Mouse (Mus musculus): ENCODE measurements around the gene Gm32742. TPM values are rescaled to one million over a fixed set of nuclear protein-coding genes. Genes with fewer than 3 reads are reported as not detected.

Gene Gm32742
- not detected for polyA plus RNA-seq (2014; fragmentation: Illumina TruSeq; extraction: RNeasy Lipid Tissue Mini Kit (QIAGEN cat#74804); ENCODE audit: low read depth, low replicate concordance)

GRCm38 (mm10) chr9:51165312-51166180 lies at the start of gene Gm32742:
Gene Gm32742 (minus strand): TSS chr9:51165517.

GRCm38 (mm10) chr9:51213023-51213728 lies 47.9 kb upstream of the Gm32742 start, which contains the start of gene Pou2af1:
Gene Pou2af1 (plus strand): TSS chr9:51213708.

GRCm38 (mm10) chr9:51101756-51102425 lies 63.4 kb downstream of the Gm32742 start, which contains the start of gene 4833427G06Rik:
Gene 4833427G06Rik (minus strand): TSS chr9:51102078.

Other genes starting within 250 kb of the Gm32742 start
- gene Sik2, start 156.4 kb downstream of the Gm32742 start, polyA plus RNA-seq (2014; fragmentation: Illumina TruSeq; extraction: RNeasy Lipid Tissue Mini Kit (QIAGEN cat#74804); ENCODE audit: low read depth, low replicate concordance), result 3.3 TPM
- not detected for gene Btg4, start 104.6 kb downstream of the Gm32742 start, polyA plus RNA-seq (2014; fragmentation: Illumina TruSeq; extraction: RNeasy Lipid Tissue Mini Kit (QIAGEN cat#74804); ENCODE audit: low read depth, low replicate concordance)
- gene Layn, start 88.4 kb downstream of the Gm32742 start, polyA plus RNA-seq (2014; fragmentation: Illumina TruSeq; extraction: RNeasy Lipid Tissue Mini Kit (QIAGEN cat#74804); ENCODE audit: low read depth, low replicate concordance), result 1.1 TPM
- not detected for gene 4833427G06Rik, start 63.4 kb downstream of the Gm32742 start, polyA plus RNA-seq (2014; fragmentation: Illumina TruSeq; extraction: RNeasy Lipid Tissue Mini Kit (QIAGEN cat#74804); ENCODE audit: low read depth, low replicate concordance)
- gene Pou2af1, start 48.2 kb upstream of the Gm32742 start, polyA plus RNA-seq (2014; fragmentation: Illumina TruSeq; extraction: RNeasy Lipid Tissue Mini Kit (QIAGEN cat#74804); ENCODE audit: low read depth, low replicate concordance), result 1.3 TPM
- 0.32 TPM for gene Colca2, start 113.1 kb upstream of the Gm32742 start, polyA plus RNA-seq (2014; fragmentation: Illumina TruSeq; extraction: RNeasy Lipid Tissue Mini Kit (QIAGEN cat#74804); ENCODE audit: low read depth, low replicate concordance)
- gene 1810046K07Rik, start 163.4 kb upstream of the Gm32742 start, polyA plus RNA-seq (2014; fragmentation: Illumina TruSeq; extraction: RNeasy Lipid Tissue Mini Kit (QIAGEN cat#74804); ENCODE audit: low read depth, low replicate concordance), result 3.1 TPM